18 mouse cellular contexts compared by ENCODE assay signal in the genomic region with DNA sequence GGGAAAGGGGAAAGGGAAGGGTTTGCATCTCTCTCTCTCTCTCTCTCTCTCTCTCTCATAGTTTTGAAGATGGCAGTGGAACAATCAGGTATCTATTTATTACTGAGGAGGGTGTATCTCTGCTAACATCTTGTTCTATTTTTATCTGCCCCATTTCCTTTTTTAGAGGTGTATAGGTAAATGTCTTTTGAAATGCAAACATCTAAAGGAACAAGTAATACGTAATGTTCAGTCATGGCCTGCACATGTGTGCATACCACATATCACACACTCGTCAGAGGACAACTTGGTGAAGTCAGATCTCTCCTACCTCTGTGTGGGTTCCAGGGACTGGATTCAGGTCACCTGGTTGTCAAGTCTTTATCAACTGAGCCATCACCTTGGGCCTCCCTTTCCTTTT. TPM values are rescaled to one million over a fixed set of nuclear protein-coding genes. Genes with fewer than 3 reads are reported as not detected.
DNase-seq lines count a peak whose midpoint lies in the region; ATAC-seq and TF ChIP-seq lines count a peak whose summit lies in the region.
"Had no signal": no experiment of that assay in that cellular context is flagged by ENCODE, and none has a peak within 500 bp of the region (broad histone marks: within the 10 kb centered on the region; RNA-seq: fewer than 3 reads in every experiment).

No protein-coding gene starts in this region.

- H3K27me3 ChIP-seq in thymus, adult 2 months (ENCODE audit: control insufficient read depth, insufficient read depth, low read length), result no peaks in the 10 kb centered on the region
- H3K27me3 ChIP-seq in forebrain, embryonic 13.5 days, result no peaks in the 10 kb centered on the region
- H3K27me3 ChIP-seq in midbrain, embryonic 13.5 days, result no peaks in the 10 kb centered on the region
- H3K27me3 ChIP-seq: heart, embryonic 13.5 days; hindbrain, embryonic 13.5 days had no signal

- TF ChIP-seq CTCF in thymus, adult 2 months (IDR thresholded peaks at IDR 0.05; ENCODE audit: borderline replicate concordance, control insufficient read depth, extremely low read depth, insufficient read depth, low read length, poor library complexity), result no peak
- TF ChIP-seq CTCF in bone marrow, adult 2 months (IDR thresholded peaks at IDR 0.05; ENCODE audit: control insufficient read depth, insufficient read depth, low read length), result no peak

- H3K36me3 ChIP-seq in thymus, adult 2 months (ENCODE audit: control insufficient read depth, insufficient read depth, low read length), result no peaks in the 10 kb centered on the region
- H3K36me3 ChIP-seq in forebrain, embryonic 13.5 days (ENCODE audit: poor library complexity, severe bottlenecking), result peaks cover 39% of the 10 kb centered on the region
- H3K36me3 ChIP-seq in midbrain, embryonic 13.5 days, result peaks cover 35% of the 10 kb centered on the region

- H3K9ac ChIP-seq in forebrain, embryonic 13.5 days, result no peak overlapping the region
- H3K9ac ChIP-seq in midbrain, embryonic 13.5 days (replicated peaks), result no peak overlapping the region
- H3K9ac ChIP-seq: heart, embryonic 13.5 days; hindbrain, embryonic 13.5 days had no signal

- peak overlapping the region; percentile 46; the same call in 1 of the 2 replicates for H3K27ac ChIP-seq in thymus, adult 2 months (ENCODE audit: control insufficient read depth, insufficient read depth, low read length)
- peak overlapping the region; percentile 24; the same call in 1 of the 2 replicates for H3K27ac ChIP-seq in bone marrow, adult 2 months (ENCODE audit: control insufficient read depth, insufficient read depth, low read depth, low read length, poor library complexity)
- no peak overlapping the region for H3K27ac ChIP-seq in forebrain, embryonic 13.5 days
- H3K27ac ChIP-seq in midbrain, embryonic 13.5 days, result no peak overlapping the region
- H3K27ac ChIP-seq: embryonic facial prominence, embryonic 10.5 days; gastrocnemius, adult 2 months; heart, embryonic 13.5 days; hindbrain, embryonic 13.5 days; hindbrain, postnatal 0 days had no signal

- H3K4me2 ChIP-seq in forebrain, embryonic 13.5 days, result no peak overlapping the region
- no peak overlapping the region for H3K4me2 ChIP-seq in midbrain, embryonic 13.5 days (replicated peaks)
- H3K4me2 ChIP-seq: heart, embryonic 13.5 days; hindbrain, embryonic 13.5 days had no signal

- peaks cover 8% of the 10 kb centered on the region for H3K9me3 ChIP-seq in forebrain, embryonic 13.5 days (replicated peaks)
- 0 out of 2 replicates have a peak, but pooled peaks cover 3% of the 10 kb centered on the region for H3K9me3 ChIP-seq in midbrain, embryonic 13.5 days

- no peak for DNase-seq in thymus, adult 2 months
- DNase-seq in thymus, adult 18-20 months, result no peak
- no peak for DNase-seq in layer of hippocampus, adult 11-12 months (ENCODE audit: low spot score)
- DNase-seq: adrenal gland, postnatal 14 days; cerebellum, adult 18-20 months; cerebellum, postnatal 10 days; gastrocnemius, adult 2 months; gastrocnemius, postnatal 25 days; heart, postnatal 4 days had no signal

- peak; percentile 57; the same call in 1 of the 2 replicates for ATAC-seq in neutrophil, adult 5-6 weeks (ENCODE audit: extremely low read depth, insufficient number of reproducible peaks, low FRiP score, poor library complexity, severe bottlenecking)
- ATAC-seq in forebrain, embryonic 13.5 days, result no peak
- no peak for ATAC-seq in midbrain, embryonic 13.5 days
- ATAC-seq: forebrain, embryonic 14.5 days; hindbrain, postnatal 0 days had no signal

- no peak for TF ChIP-seq POLR2A in thymus, adult 2 months (IDR thresholded peaks at IDR 0.05; ENCODE audit: control insufficient read depth, extremely low read depth, insufficient read depth, low read length, poor library complexity)
- TF ChIP-seq POLR2A in bone marrow, adult 2 months (IDR thresholded peaks at IDR 0.05; ENCODE audit: borderline replicate concordance, control insufficient read depth, low read depth, low read length), result no peak

- no peak overlapping the region for H3K4me3 ChIP-seq in thymus, adult 2 months (ENCODE audit: control insufficient read depth, insufficient read depth, low read length)
- no peak overlapping the region for H3K4me3 ChIP-seq in bone marrow, adult 2 months (replicated peaks; ENCODE audit: control insufficient read depth, low read depth, low read length)
- no peak overlapping the region for H3K4me3 ChIP-seq in forebrain, embryonic 13.5 days
- no peak overlapping the region for H3K4me3 ChIP-seq in midbrain, embryonic 13.5 days (replicated peaks)
- H3K4me3 ChIP-seq: embryonic facial prominence, embryonic 10.5 days; gastrocnemius, adult 2 months; heart, embryonic 13.5 days; hindbrain, embryonic 13.5 days had no signal

- peaks cover 6% of the 10 kb centered on the region; the same call in 1 of the 2 replicates for H3K4me1 ChIP-seq in thymus, adult 2 months (replicated peaks; ENCODE audit: control insufficient read depth, insufficient read depth, low read length)
- no peaks in the 10 kb centered on the region for H3K4me1 ChIP-seq in bone marrow, adult 2 months (ENCODE audit: control insufficient read depth, insufficient read depth, low read length)
- H3K4me1 ChIP-seq in forebrain, embryonic 13.5 days, result no peaks in the 10 kb centered on the region
- H3K4me1 ChIP-seq in midbrain, embryonic 13.5 days (replicated peaks), result no peaks in the 10 kb centered on the region
- H3K4me1 ChIP-seq: embryonic facial prominence, embryonic 10.5 days; hindbrain, embryonic 13.5 days had no signal

- 63% methylated on average over 2 of the region's 2 CpGs for WGBS in thymus, adult 2 months
- WGBS in bone marrow, adult 2 months, result 84% methylated on average over 2 of the region's 2 CpGs
- 96% methylated on average over 2 of the region's 2 CpGs for WGBS in forebrain, embryonic 13.5 days
- 96% methylated on average over 2 of the region's 2 CpGs for WGBS in midbrain, embryonic 13.5 days

RNA-seq across cellular contexts. Expression of a gene that starts 25.8 kb away (rescaled TPM):
- polyA plus RNA-seq in thymus, adult 2 months (2012; rRNA removed), result 6.7 and 8.3 TPM in 2 replicates
- 4.6 and 7.7 TPM in 2 replicates for polyA plus RNA-seq in bone marrow, adult 2 months (2011; ENCODE audit: insufficient read depth, insufficient read length, low replicate concordance, missing spikeins)
- 168 and 183 TPM in 2 replicates for total RNA-seq in neutrophil, adult 5-6 weeks (2017)
- 3.5 and 3.8 TPM in 2 replicates for polyA plus RNA-seq in forebrain, embryonic 13.5 days (2015; fragmentation: Nextera tagmentation; extraction: Ambion mirVana)
- 6.8 TPM in 2 replicates for polyA plus RNA-seq in midbrain, embryonic 13.5 days (2015; fragmentation: Nextera tagmentation; extraction: Ambion mirVana)

Comparison
In these comparisons a context has a peak if more than half of its experiments do, and no peak if none do; other contexts are left out.
1. H3K27ac ChIP-seq: peak in thymus, adult 2 months (single experiment) and bone marrow, adult 2 months (single experiment); none in forebrain, embryonic 13.5 days (single experiment) and midbrain, embryonic 13.5 days (single experiment).